Mouse (Mus musculus): ENCODE results near the gene Tcaf3.

GRCm38 (mm10) chr6:42545451-42545885 lies 52.0 kb downstream of the Tcaf3 start:
- no peak for TF ChIP-seq MAFK (IDR thresholded peaks at IDR 0.05; ENCODE audit: insufficient replicate concordance, low read length)
- no peak for TF ChIP-seq MYC (IDR thresholded peaks at IDR 0.05; ENCODE audit: low read depth, low read length)
- no peak for TF ChIP-seq CTCF (conservative IDR thresholded peaks at IDR 0.05 in 1 of 2, IDR thresholded peaks at IDR 0.05 in 1 of 2; ENCODE audit: low read depth in 2 of 2, low read length in 2 of 2)
- no peak for TF ChIP-seq GABPA (IDR thresholded peaks at IDR 0.05; ENCODE audit: insufficient replicate concordance, low read depth, low read length)
- no peak for TF ChIP-seq SIN3A (IDR thresholded peaks at IDR 0.05; ENCODE audit: low read length)

Data from CH12.LX (cell line).